ENCODE assay signal across 17 mouse cellular contexts in the genomic region with DNA sequence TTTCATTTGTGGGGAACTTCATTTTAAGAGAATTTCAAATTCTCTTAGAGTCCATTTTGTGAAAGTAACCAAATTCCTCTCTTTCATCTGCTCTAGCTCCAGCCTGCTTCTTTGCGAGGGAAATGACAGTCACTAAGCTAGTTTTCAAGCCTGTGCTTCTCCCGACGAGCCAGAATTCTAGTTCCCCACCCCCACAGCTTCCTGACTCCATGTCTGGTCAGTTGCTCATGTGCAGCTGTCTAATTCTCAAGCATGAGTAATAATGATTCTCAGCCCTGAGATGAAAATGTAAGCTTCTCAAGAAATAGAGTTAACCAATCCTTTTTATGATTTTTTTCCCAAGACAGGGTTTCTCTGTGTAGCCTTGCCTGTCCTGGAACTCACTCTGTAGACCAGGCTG.
DNase-seq lines count a peak whose midpoint lies in the region; ATAC-seq and TF ChIP-seq lines count a peak whose summit lies in the region.
"Had no signal": no experiment of that assay in that cellular context is flagged by ENCODE, and none has a peak within 500 bp of the region (broad histone marks: within the 10 kb centered on the region; RNA-seq: fewer than 3 reads in every experiment).

No protein-coding gene starts in this region.

- H3K27me3 ChIP-seq in heart, postnatal 0 days (ENCODE audit: control insufficient read depth, insufficient read depth, low read length): no peaks in the 10 kb centered on the region
- H3K27me3 ChIP-seq: embryonic facial prominence, embryonic 13.5 days; forebrain, embryonic 13.5 days; kidney, embryonic 15.5 days; neural tube, embryonic 15.5 days had no signal

- peak overlapping the region; percentile 60 for H3K27ac ChIP-seq in heart, postnatal 0 days (ENCODE audit: low read depth)
- H3K27ac ChIP-seq: embryonic facial prominence, embryonic 13.5 days; kidney, embryonic 15.5 days; neural tube, embryonic 15.5 days had no signal

- peaks cover 73% of the 10 kb centered on the region for H3K36me3 ChIP-seq in heart, postnatal 0 days (replicated peaks; ENCODE audit: control insufficient read depth, insufficient read depth, low read length)

- no peak overlapping the region for H3K4me3 ChIP-seq in heart, postnatal 0 days (ENCODE audit: low read depth, low read length)
- H3K4me3 ChIP-seq: embryonic facial prominence, embryonic 13.5 days; forebrain, embryonic 13.5 days; kidney, embryonic 15.5 days; neural tube, embryonic 15.5 days had no signal

- no peak for TF ChIP-seq CTCF in heart, postnatal 0 days (IDR thresholded peaks at IDR 0.05; ENCODE audit: low read depth)

- no peak overlapping the region for H3K9ac ChIP-seq in heart, postnatal 0 days (replicated peaks; ENCODE audit: low read depth, low read length)
- H3K9ac ChIP-seq: embryonic facial prominence, embryonic 13.5 days; forebrain, embryonic 13.5 days; kidney, embryonic 15.5 days; neural tube, embryonic 15.5 days had no signal

- peak; percentile 9 for DNase-seq in embryo, embryonic 10 days (ENCODE audit: low spot score)
- DNase-seq in embryo, embryonic 10.5 days (ENCODE audit: low spot score): no peak
- DNase-seq in kidney, postnatal 14 days: peak; percentile 24
- DNase-seq in kidney, adult 11 months: no peak
- peak; percentile 46 for DNase-seq in fibroblast of lung, adult 2 months (ENCODE audit: low read depth)
- no peak for DNase-seq in heart, postnatal 0 days (ENCODE audit: low spot score)
- DNase-seq in ovary, postnatal 14 days (ENCODE audit: low spot score): no peak
- DNase-seq in adrenal gland, adult 2 months: no peak
- DNase-seq: cerebellum, adult 11 months; cerebellum, postnatal 25 days; left cerebral cortex, postnatal 4 days had no signal

- no peak; the same call in 1 of the 2 replicates for ATAC-seq in heart, postnatal 0 days (ENCODE audit: insufficient read depth, low read depth)
- ATAC-seq: forebrain, embryonic 13.5 days; lung, postnatal 0 days had no signal

- H3K4me2 ChIP-seq in heart, postnatal 0 days (ENCODE audit: low read depth, low read length): no peak overlapping the region
- H3K4me2 ChIP-seq: embryonic facial prominence, embryonic 13.5 days; forebrain, embryonic 13.5 days; kidney, embryonic 15.5 days; liver, embryonic 11.5 days; neural tube, embryonic 15.5 days had no signal

- no peaks in the 10 kb centered on the region for H3K9me3 ChIP-seq in heart, postnatal 0 days (replicated peaks; ENCODE audit: control insufficient read depth, low read length)
- H3K9me3 ChIP-seq: embryonic facial prominence, embryonic 13.5 days; forebrain, embryonic 13.5 days; kidney, embryonic 15.5 days; neural tube, embryonic 15.5 days had no signal

- TF ChIP-seq EP300 in heart, postnatal 0 days (IDR thresholded peaks at IDR 0.05; ENCODE audit: low read depth): no peak

- WGBS in heart, postnatal 0 days: 29% methylated on average over 3 of the region's 3 CpGs

- peaks cover 10% of the 10 kb centered on the region; the same call in 1 of the 2 replicates for H3K4me1 ChIP-seq in heart, postnatal 0 days (ENCODE audit: control insufficient read depth, insufficient read depth)
- H3K4me1 ChIP-seq: embryonic facial prominence, embryonic 13.5 days; forebrain, embryonic 13.5 days; kidney, embryonic 15.5 days; neural tube, embryonic 15.5 days had no signal

Comparison
In these comparisons a context has a peak if more than half of its experiments do, and no peak if none do; other contexts are left out.
1. DNase-seq: peak in embryo, embryonic 10 days (single experiment), kidney, postnatal 14 days (single experiment) and fibroblast of lung, adult 2 months (single experiment); none in embryo, embryonic 10.5 days (single experiment), kidney, adult 11 months (single experiment), heart, postnatal 0 days (single experiment), ovary, postnatal 14 days (single experiment) and adrenal gland, adult 2 months (single experiment).